Mouse (Mus musculus) kidney, adult 2 months (tissue): ENCODE measurements at regions not wholly inside any gene's neighbourhood (a gene's known extent, or its start where the extent isn't known, plus 50 kb on each side); places are given as distances from the start of the nearest gene placed in this dataset.

Source experiments
- DNase-seq: peaks from one replicate; pipeline ENCODE4 v3.0.0; 2021
- H3K27ac ChIP-seq: fragments of 200-500 bp; 2 replicates; pipeline ENCODE4 v1.5.1; 2012; ENCODE audit warnings: low read depth, low read length, control low read depth, inconsistent platforms; ENCODE audit not compliant: insufficient read depth
- H3K27me3 ChIP-seq: fragments of 200-500 bp; replicated peaks from 2 replicates; pipeline ENCODE4 v1.6.1; 2012; ENCODE audit warnings: mild to moderate bottlenecking, moderate library complexity, low read length, inconsistent platforms; ENCODE audit not compliant: control insufficient read depth, insufficient read depth
- H3K36me3 ChIP-seq: fragments of 200-500 bp; 2 replicates; pipeline ENCODE4 v1.6.1; 2012; ENCODE audit warnings: mild to moderate bottlenecking, moderate library complexity, low read length, inconsistent platforms; ENCODE audit not compliant: control insufficient read depth, insufficient read depth
- H3K4me1 ChIP-seq: fragments of 200-500 bp; 2 replicates; pipeline ENCODE4 v1.6.1; 2011; ENCODE audit warnings: low read length; ENCODE audit not compliant: control insufficient read depth, insufficient read depth
- H3K4me3 ChIP-seq: fragments of 200-500 bp; 2 replicates; pipeline ENCODE4 v1.5.1; 2011; ENCODE audit warnings: mild to moderate bottlenecking, low read depth, low read length, control low read depth; ENCODE audit not compliant: insufficient read depth
- CTCF ChIP-seq: fragments of 200-500 bp; conservative IDR thresholded peaks from 2 replicates; pipeline ENCODE4 v1.5.1; 2011; ENCODE audit warnings: low read depth, mild to moderate bottlenecking, control low read depth, low read length, moderate library complexity, mixed read lengths; ENCODE audit not compliant: insufficient read depth, insufficient read length
- POLR2A ChIP-seq: fragments of 200-500 bp; IDR thresholded peaks from one replicate; pipeline ENCODE4 v1.6.1; 2011; ENCODE audit warnings: low read depth, low read length, control low read depth
- WGBS: fragments of 180-500 bp; shearing (Covaris S2); methylation state at CpG from one replicate; pipeline ENCODE4 v1.1.7; 2018; 5-methylcytosine and 5-hydroxymethylcytosine counted together

- WGBS: 76% methylated on average over 7 of the region's 7 CpGs
- Histone ChIP-seq H3K36me3 (no peaks in the 10 kb centered on the region), H3K4me1 (no peaks in the 10 kb centered on the region), H3K27ac (no peak overlapping the region), H3K4me3 (no peak overlapping the region), H3K27me3 (no peaks in the 10 kb centered on the region)
- no peak for DNase-seq
- TF ChIP-seq CTCF (no peak), POLR2A (no peak)
Observed at GRCm38 (mm10) chr12:106191771-106192170, 181.7 kb downstream of the Vrk1 start.

GRCm38 (mm10) chr12:106199302-106199701 lies 189.3 kb downstream of the Vrk1 start:
- Histone ChIP-seq H3K36me3 (no peaks in the 10 kb centered on the region), H3K4me3 (no peak overlapping the region), H3K4me1 (no peaks in the 10 kb centered on the region), H3K27ac (no peak overlapping the region), H3K27me3 (no peaks in the 10 kb centered on the region)
- 22% methylated on average over 4 of the region's 4 CpGs for WGBS
- TF ChIP-seq CTCF (no peak), POLR2A (no peak)
- DNase-seq: no peak

GRCm38 (mm10) chr12:106203526-106203925 lies 193.5 kb downstream of the Vrk1 start:
- Histone ChIP-seq H3K36me3 (no peaks in the 10 kb centered on the region), H3K27me3 (no peaks in the 10 kb centered on the region), H3K27ac (no peak overlapping the region), H3K4me1 (no peaks in the 10 kb centered on the region), H3K4me3 (no peak overlapping the region)
- WGBS: 63% methylated on average over 8 of the region's 8 CpGs
- TF ChIP-seq POLR2A (no peak), CTCF (no peak)
- no peak for DNase-seq

GRCm38 (mm10) chr12:106210959-106211358 lies 200.9 kb downstream of the Vrk1 start:
- Histone ChIP-seq H3K4me3 (no peak overlapping the region), H3K4me1 (no peaks in the 10 kb centered on the region), H3K27ac (no peak overlapping the region), H3K36me3 (no peaks in the 10 kb centered on the region), H3K27me3 (no peaks in the 10 kb centered on the region)
- no peak for TF ChIP-seq POLR2A
- TF ChIP-seq CTCF: no peak
- 84% methylated on average over 6 of the region's 6 CpGs for WGBS
- no peak for DNase-seq

GRCm38 (mm10) chr12:106211488-106211887 lies 201.5 kb downstream of the Vrk1 start:
- H3K4me1 ChIP-seq: no peaks in the 10 kb centered on the region
- no peak for TF ChIP-seq CTCF
- TF ChIP-seq POLR2A: no peak
- no peak for DNase-seq
- no peaks in the 10 kb centered on the region for H3K27me3 ChIP-seq
- 86% methylated on average over 8 of the region's 8 CpGs for WGBS
- H3K36me3 ChIP-seq: no peaks in the 10 kb centered on the region
- no peak overlapping the region for H3K27ac ChIP-seq
- no peak overlapping the region for H3K4me3 ChIP-seq

- Histone ChIP-seq H3K4me1 (no peaks in the 10 kb centered on the region), H3K27me3 (no peaks in the 10 kb centered on the region), H3K36me3 (no peaks in the 10 kb centered on the region), H3K4me3 (no peak overlapping the region), H3K27ac (no peak overlapping the region)
- TF ChIP-seq POLR2A (no peak), CTCF (no peak)
- DNase-seq: peak; percentile 23
- WGBS: 42% methylated on average over 5 of the region's 5 CpGs
Observed at GRCm38 (mm10) chr12:106212397-106212796, 202.4 kb downstream of the Vrk1 start.

- H3K36me3 ChIP-seq: no peaks in the 10 kb centered on the region
- 40% methylated on average over 3 of the region's 3 CpGs for WGBS
- H3K4me1 ChIP-seq: no peaks in the 10 kb centered on the region
- DNase-seq: no peak
- TF ChIP-seq CTCF: no peak
- TF ChIP-seq POLR2A: no peak
- H3K4me3 ChIP-seq: no peak overlapping the region
- H3K27me3 ChIP-seq: no peaks in the 10 kb centered on the region
- no peak overlapping the region for H3K27ac ChIP-seq
Observed at GRCm38 (mm10) chr12:106220071-106220470, 210.0 kb downstream of the Vrk1 start.

GRCm38 (mm10) chr12:106226276-106226675 lies 216.2 kb downstream of the Vrk1 start:
- DNase-seq: no peak
- no peaks in the 10 kb centered on the region for H3K27me3 ChIP-seq
- 40% methylated on average over 7 of the region's 7 CpGs for WGBS
- no peak overlapping the region for H3K27ac ChIP-seq
- H3K4me1 ChIP-seq: no peaks in the 10 kb centered on the region
- no peak for TF ChIP-seq CTCF
- no peak for TF ChIP-seq POLR2A
- H3K4me3 ChIP-seq: no peak overlapping the region
- no peaks in the 10 kb centered on the region for H3K36me3 ChIP-seq
